Comparison of ENCODE assay signal across 15 mouse cellular contexts in genomic region chr3:151949865-151950264, GRCm38 (mm10).
"Had no signal": no experiment of that assay in that cellular context is flagged by ENCODE, and none has a peak within 500 bp of the region (broad histone marks: within the 10 kb centered on the region; RNA-seq: fewer than 3 reads in every experiment).

No protein-coding gene starts in this region.

- H3K27me3 ChIP-seq: kidney, embryonic 15.5 days; limb, embryonic 12.5 days; limb, embryonic 15.5 days had no signal

- H3K4me1 ChIP-seq: kidney, embryonic 15.5 days; limb, embryonic 12.5 days; limb, embryonic 15.5 days had no signal

- H3K36me3 ChIP-seq: kidney, embryonic 15.5 days; limb, embryonic 12.5 days; limb, embryonic 15.5 days had no signal

- H3K27ac ChIP-seq: kidney, embryonic 15.5 days; left cerebral cortex, adult 2 months; limb, embryonic 12.5 days; limb, embryonic 15.5 days; liver, embryonic 14.5 days; macrophage had no signal

- DNase-seq: kidney, postnatal 10 days; kidney, postnatal 36 days; layer of hippocampus, postnatal 36 days; left cerebral cortex, postnatal 4 days; liver, postnatal 0 days; lung, embryonic 14.5 days; midbrain, embryonic 14.5 days; thymus, adult 18-20 months; thymus, postnatal 36 days had no signal

- H3K4me3 ChIP-seq: kidney, embryonic 15.5 days; left cerebral cortex, adult 2 months; limb, embryonic 12.5 days; limb, embryonic 15.5 days had no signal

- H3K9me3 ChIP-seq: kidney, embryonic 15.5 days; limb, embryonic 12.5 days; limb, embryonic 15.5 days had no signal
